Comparison of ENCODE assay signal across 20 mouse cellular contexts in genomic region chr2:62360872-62361271, GRCm38 (mm10). TPM values are rescaled to one million over a fixed set of nuclear protein-coding genes. Genes with fewer than 3 reads are reported as not detected.
A peak's percentile ranks its signal among the peaks of the same experiment; 100 is the strongest.
DNase-seq lines count a peak whose midpoint lies in the region; ATAC-seq and TF ChIP-seq lines count a peak whose summit lies in the region.
"Had no signal": no experiment of that assay in that cellular context is flagged by ENCODE, and none has a peak within 500 bp of the region (broad histone marks: within the 10 kb centered on the region; RNA-seq: fewer than 3 reads in every experiment).

No protein-coding gene starts in this region.

- peaks cover 17% of the 10 kb centered on the region for H3K4me1 ChIP-seq in forebrain, embryonic 16.5 days (replicated peaks; ENCODE audit: control insufficient read depth, insufficient read depth, low read length)
- H3K4me1 ChIP-seq in forebrain, embryonic 13.5 days: peaks cover under 1% of the 10 kb centered on the region; the same call in 1 of the 2 replicates
- peaks cover 22 to 41% of the 10 kb centered on the region in 2 experiments for H3K4me1 ChIP-seq in MEL (ENCODE audit: control insufficient read depth in 1 of 2, insufficient read depth in 2 of 2, low read length in 2 of 2)
- H3K4me1 ChIP-seq in kidney, adult 2 months (ENCODE audit: control insufficient read depth, insufficient read depth, low read length): no peaks in the 10 kb centered on the region
- H3K4me1 ChIP-seq: embryonic facial prominence, embryonic 10.5 days; embryonic facial prominence, embryonic 12.5 days had no signal

- H3K27me3 ChIP-seq in forebrain, embryonic 16.5 days (replicated peaks; ENCODE audit: control insufficient read depth, insufficient read depth, low read length): no peaks in the 10 kb centered on the region
- H3K27me3 ChIP-seq in forebrain, embryonic 13.5 days: no peaks in the 10 kb centered on the region
- no peaks in the 10 kb centered on the region for H3K27me3 ChIP-seq in MEL (ENCODE audit: control insufficient read depth in 1 of 2, insufficient read depth in 2 of 2, low read length in 2 of 2)
- H3K27me3 ChIP-seq in kidney, adult 2 months (replicated peaks; ENCODE audit: control insufficient read depth, insufficient read depth, low read length): no peaks in the 10 kb centered on the region; the same call in 1 of the 2 replicates
- H3K27me3 ChIP-seq: embryonic facial prominence, embryonic 12.5 days; forebrain, embryonic 12.5 days had no signal

- 71% methylated on average over 6 of the region's 6 CpGs for WGBS in forebrain, embryonic 16.5 days
- 81% methylated on average over 6 of the region's 6 CpGs for WGBS in forebrain, embryonic 13.5 days
- WGBS in kidney, adult 2 months: 81% methylated on average over 6 of the region's 6 CpGs

- DNase-seq in MEL (ENCODE audit: low read depth, low spot score) (peak; percentile 36), MEL-GATA-1-ER (ENCODE audit: extremely low read depth, low read depth) (peak; percentile 33)
- no peak for DNase-seq in kidney, adult 2 months
- DNase-seq in heart, postnatal 36 days: no peak
- DNase-seq: adrenal gland, adult 2 months; adrenal gland, postnatal 10 days; adrenal gland, postnatal 25 days; cerebellum, adult 11 months; cerebellum, adult 18-20 months; cerebellum, adult 8-10 months; cerebellum, adult 9-11 months; cerebellum, postnatal 14 days; cerebellum, postnatal 36 days had no signal

- no peaks in the 10 kb centered on the region for H3K79me2 ChIP-seq in MEL (ENCODE audit: control insufficient read depth, insufficient read depth, low read length, poor library complexity)

- no peak for TF ChIP-seq POLR2A in MEL (IDR thresholded peaks at IDR 0.05; ENCODE audit: control insufficient read depth in 1 of 2, insufficient read depth in 1 of 2, low read depth in 1 of 2, low read length in 2 of 2, poor library complexity in 1 of 2)
- TF ChIP-seq POLR2A in kidney, adult 2 months (IDR thresholded peaks at IDR 0.05; ENCODE audit: low read depth, low read length): no peak

- ATAC-seq in forebrain, embryonic 16.5 days: no peak
- ATAC-seq in forebrain, embryonic 13.5 days: no peak

- no peak for TF ChIP-seq CTCF in MEL (IDR thresholded peaks at IDR 0.05 in 2 of 3, conservative IDR thresholded peaks at IDR 0.05 in 1 of 3; ENCODE audit: control insufficient read depth in 1 of 3, insufficient read depth in 1 of 3, low read depth in 2 of 3, low read length in 3 of 3, poor library complexity in 1 of 3, severe bottlenecking in 1 of 3)
- no peak for TF ChIP-seq CTCF in kidney, adult 2 months (conservative IDR thresholded peaks at IDR 0.05; ENCODE audit: insufficient read depth, insufficient read length, low read depth, low read length)

- no peaks in the 10 kb centered on the region for H3K9me3 ChIP-seq in forebrain, embryonic 16.5 days (ENCODE audit: control insufficient read depth, low read length)
- H3K9me3 ChIP-seq in forebrain, embryonic 13.5 days (replicated peaks): no peaks in the 10 kb centered on the region
- no peaks in the 10 kb centered on the region for H3K9me3 ChIP-seq in MEL (replicated peaks; ENCODE audit: insufficient read depth, low read length)
- H3K9me3 ChIP-seq: embryonic facial prominence, embryonic 10.5 days; embryonic facial prominence, embryonic 12.5 days; forebrain, embryonic 12.5 days had no signal

- H3K27ac ChIP-seq in forebrain, embryonic 16.5 days (ENCODE audit: low read length): peak overlapping the region; percentile 71
- H3K27ac ChIP-seq in forebrain, embryonic 13.5 days: no peak overlapping the region
- H3K27ac ChIP-seq in MEL (ENCODE audit: control insufficient read depth, low read depth, low read length): peak overlapping the region; percentile 18; the same call in 1 of the 2 replicates
- no peak overlapping the region for H3K27ac ChIP-seq in kidney, adult 2 months (ENCODE audit: insufficient read depth, low read depth, low read length)
- H3K27ac ChIP-seq: embryonic facial prominence, embryonic 10.5 days; embryonic facial prominence, embryonic 12.5 days; forebrain, embryonic 12.5 days had no signal

- H3K36me3 ChIP-seq in forebrain, embryonic 16.5 days (ENCODE audit: control insufficient read depth, insufficient read depth): no peaks in the 10 kb centered on the region
- no peaks in the 10 kb centered on the region for H3K36me3 ChIP-seq in forebrain, embryonic 13.5 days (ENCODE audit: poor library complexity, severe bottlenecking)
- H3K36me3 ChIP-seq in MEL (ENCODE audit: control insufficient read depth in 1 of 2, insufficient read depth in 2 of 2, low read length in 2 of 2): peaks cover 23 to 44% of the 10 kb centered on the region in 2 experiments
- H3K36me3 ChIP-seq in kidney, adult 2 months (ENCODE audit: control insufficient read depth, insufficient read depth, low read length): no peaks in the 10 kb centered on the region; the same call in 1 of the 2 replicates
- H3K36me3 ChIP-seq: embryonic facial prominence, embryonic 10.5 days; embryonic facial prominence, embryonic 12.5 days; forebrain, embryonic 12.5 days had no signal

- no peak overlapping the region for H3K4me3 ChIP-seq in forebrain, embryonic 16.5 days (replicated peaks; ENCODE audit: low read length)
- H3K4me3 ChIP-seq in forebrain, embryonic 13.5 days: no peak overlapping the region
- no peak overlapping the region for H3K4me3 ChIP-seq in MEL (ENCODE audit: control insufficient read depth in 1 of 2, insufficient read depth in 1 of 2, low read depth in 2 of 2, low read length in 2 of 2)
- H3K4me3 ChIP-seq in kidney, adult 2 months (ENCODE audit: insufficient read depth, low read depth, low read length): no peak overlapping the region
- H3K4me3 ChIP-seq: embryonic facial prominence, embryonic 10.5 days; embryonic facial prominence, embryonic 12.5 days; forebrain, embryonic 12.5 days had no signal

- TF ChIP-seq RAD21 in MEL (IDR thresholded peaks at IDR 0.05; ENCODE audit: low read depth, low read length): no peak

- H3K4me2 ChIP-seq in forebrain, embryonic 16.5 days (ENCODE audit: low read length): no peak overlapping the region
- H3K4me2 ChIP-seq in forebrain, embryonic 13.5 days: no peak overlapping the region
- H3K4me2 ChIP-seq: embryonic facial prominence, embryonic 12.5 days; forebrain, embryonic 12.5 days had no signal

- no peak overlapping the region for H3K9ac ChIP-seq in forebrain, embryonic 16.5 days (replicated peaks; ENCODE audit: low read depth, low read length)
- no peak overlapping the region for H3K9ac ChIP-seq in forebrain, embryonic 13.5 days
- H3K9ac ChIP-seq in MEL (ENCODE audit: control insufficient read depth, low read depth, low read length, poor library complexity, severe bottlenecking): no peak overlapping the region
- H3K9ac ChIP-seq: embryonic facial prominence, embryonic 12.5 days; forebrain, embryonic 12.5 days; forebrain, postnatal 0 days had no signal

- TF ChIP-seq EP300 in MEL (IDR thresholded peaks at IDR 0.05; ENCODE audit: low read depth in 1 of 2, low read length in 2 of 2): peak; percentile 11 to 52; a peak in 1 of 4 replicates

- intact Hi-C loops in heart, postnatal 36 days (cut with DNase I): no loop called here

TF ChIP-seq in MEL, 35 proteins besides CTCF, POLR2A, EP300 and RAD21:
- TF ChIP-seq USF1 (IDR thresholded peaks at IDR 0.05; ENCODE audit: low read depth, low read length) (no peak), CHD2 (IDR thresholded peaks at IDR 0.05; ENCODE audit: low read length) (no peak), MAX (IDR thresholded peaks at IDR 0.05; ENCODE audit: low read length) (no peak), MAZ (IDR thresholded peaks at IDR 0.05; ENCODE audit: low read depth, low read length) (no peak), RCOR1 (IDR thresholded peaks at IDR 0.05; ENCODE audit: low read depth, low read length) (no peak), ETS1 (IDR thresholded peaks at IDR 0.05; ENCODE audit: low read depth, low read length) (no peak), HCFC1 (IDR thresholded peaks at IDR 0.05; ENCODE audit: low read depth, low read length) (no peak), UBTF (IDR thresholded peaks at IDR 0.05; ENCODE audit: borderline replicate concordance, insufficient read depth, low read depth, low read length) (no peak), BHLHE40 (IDR thresholded peaks at IDR 0.05; ENCODE audit: borderline replicate concordance, low read depth, low read length) (no peak), JUND (IDR thresholded peaks at IDR 0.05; ENCODE audit: low read depth, low read length) (no peak), GATA1 (IDR thresholded peaks at IDR 0.05; ENCODE audit: low read depth, low read length) (no peak), SMC3 (IDR thresholded peaks at IDR 0.05; ENCODE audit: low read depth, low read length) (no peak), MXI1 (IDR thresholded peaks at IDR 0.05; ENCODE audit: low read depth, low read length) (no peak), ZNF384 (IDR thresholded peaks at IDR 0.05; ENCODE audit: low read depth, low read length) (peak; percentile 94), TCF12 (IDR thresholded peaks at IDR 0.05; ENCODE audit: low read depth, low read length) (no peak), MAFK (IDR thresholded peaks at IDR 0.05; ENCODE audit: borderline replicate concordance, low read depth, low read length) (no peak), MYB (IDR thresholded peaks at IDR 0.05; ENCODE audit: low read depth, low read length) (no peak), GABPA (IDR thresholded peaks at IDR 0.05; ENCODE audit: low read depth, low read length) (no peak), TAL1 (IDR thresholded peaks at IDR 0.05; ENCODE audit: low read length) (peak; percentile 19; the same call in 1 of the 2 replicates), MYC (IDR thresholded peaks at IDR 0.05; ENCODE audit: low read depth, low read length) (0 out of 2 replicates have a peak, but pooled peaks have one; percentile 16), SIN3A (IDR thresholded peaks at IDR 0.05; ENCODE audit: low read length) (no peak)
TF ChIP-seq in MEL: peak in this region for 3.

RNA-seq across cellular contexts. Expression of gene Dpp4, which starts 51.2 kb away (rescaled TPM):
- polyA plus RNA-seq in forebrain, embryonic 16.5 days (2015; fragmentation: Nextera tagmentation; extraction: Ambion mirVana): 1.3 and 1.8 TPM in 2 replicates
- polyA plus RNA-seq in forebrain, embryonic 13.5 days (2015; fragmentation: Nextera tagmentation; extraction: Ambion mirVana): 0.47 and 0.56 TPM in 2 replicates
- total RNA-seq in MEL (2012; rRNA removed): 40.4 and 46.7 TPM in 2 replicates
- polyA plus RNA-seq in MEL (2012; ENCODE audit: insufficient read depth in 1 of 2, insufficient read length in 2 of 2, low read depth in 1 of 2, low replicate concordance in 2 of 2, missing spikeins in 1 of 2): 10 to 100 TPM; 64.1 to 99.1 TPM
- 21.4 and 24.0 TPM in 2 replicates for polyA plus RNA-seq in kidney, adult 2 months (2012; rRNA removed)
- 1 to 10 TPM; 5.2 to 5.9 TPM for total RNA-seq in heart, postnatal 36 days (2021)
- polyA plus RNA-seq: C2C12 had no signal

Comparison
In these comparisons a context has a peak if more than half of its experiments do, and no peak if none do; other contexts are left out.
1. H3K27ac ChIP-seq: peak in forebrain, embryonic 16.5 days (single experiment) and MEL (single experiment); none in forebrain, embryonic 13.5 days (single experiment) and kidney, adult 2 months (single experiment).
2. DNase-seq: peak in MEL (single experiment) and MEL-GATA-1-ER (single experiment); none in kidney, adult 2 months (single experiment) and heart, postnatal 36 days (0 of 2).